Mouse (Mus musculus) urinary bladder, postnatal 10 days (tissue): Measurements from ENCODE around the gene Rtel1.
A peak's percentile ranks its signal among the peaks of the same experiment; 100 is the strongest.

Experiments used
- DNase-seq: peaks from one replicate; pipeline ENCODE4 v3.0.0; 2022; ENCODE audit warnings: low spot score

The Rtel1 gene

DNA sequence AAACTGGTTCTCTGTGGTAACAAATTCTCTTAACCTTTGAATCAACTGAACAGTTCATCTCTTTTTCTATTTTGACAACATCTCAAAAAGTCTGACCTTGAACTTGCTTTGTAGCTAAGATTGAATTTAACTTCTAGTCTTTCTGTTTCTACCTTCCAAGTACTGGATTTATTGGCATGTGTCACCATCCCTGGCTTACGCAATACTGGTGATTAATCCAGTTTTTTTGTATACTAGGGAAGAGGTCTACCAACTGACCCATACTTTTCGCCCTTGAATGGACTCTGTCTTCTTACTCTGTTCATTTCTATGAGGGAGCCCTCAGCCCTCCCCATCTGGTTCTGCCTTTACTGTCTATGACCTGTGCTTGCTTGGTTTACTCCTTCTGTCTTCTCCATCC lies 6.6 kb downstream of the Rtel1 start:
- DNase-seq, result no peak

- DNase-seq, result no peak
These were observed 13.0 kb downstream of the Rtel1 start for GRCm38 (mm10) chr2:181332542-181332941.

GRCm38 (mm10) chr2:181334023-181334422 lies 14.5 kb downstream of the Rtel1 start:
- no peak for DNase-seq

GRCm38 (mm10) chr2:181340426-181340825 lies 20.9 kb downstream of the Rtel1 start:
- no peak for DNase-seq

GRCm38 (mm10) chr2:181342766-181343165 lies 23.2 kb downstream of the Rtel1 start:
- DNase-seq, result no peak

GRCm38 (mm10) chr2:181356780-181357179 lies 37.2 kb downstream of the Rtel1 start:
- DNase-seq, result no peak

- no peak for DNase-seq
These were observed 44.4 kb downstream of the Rtel1 start for GRCm38 (mm10) chr2:181363946-181364345.

DNA sequence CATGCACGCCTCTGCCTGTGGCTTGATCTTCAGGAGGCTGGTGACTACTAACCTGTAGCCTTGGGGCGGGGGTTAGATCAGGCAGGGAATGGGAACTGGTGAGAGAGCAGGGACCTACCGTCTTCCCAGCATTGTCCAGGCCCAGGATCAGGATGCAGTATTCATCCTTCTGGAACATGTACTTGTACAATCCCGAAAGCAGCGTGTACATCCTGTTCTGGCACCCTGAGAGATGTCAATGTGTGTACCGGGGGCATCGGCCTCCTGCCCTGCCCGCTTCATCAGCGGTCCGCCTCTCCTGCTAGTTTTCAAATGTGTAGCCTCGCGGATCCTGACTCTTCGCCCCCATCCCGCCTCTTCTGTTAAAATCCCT lies 44.9 kb downstream of the Rtel1 start:
- DNase-seq, result no peak

- peak; percentile 41 for DNase-seq
These were observed 45.5 kb downstream of the Rtel1 start, which contains the start of the genes Zgpat and Arfrp1 for GRCm38 (mm10) chr2:181364860-181365596. Gene Zgpat, plus strand, starts transcription at chr2:181364928. Gene Arfrp1, minus strand, starts transcription at chr2:181365404.

- no peak for DNase-seq
These were observed 46.1 kb downstream of the Rtel1 start for GRCm38 (mm10) chr2:181365655-181366075.

- no peak for DNase-seq
These were observed 50.5 kb downstream of the Rtel1 start for GRCm38 (mm10) chr2:181370001-181370400.

DNA sequence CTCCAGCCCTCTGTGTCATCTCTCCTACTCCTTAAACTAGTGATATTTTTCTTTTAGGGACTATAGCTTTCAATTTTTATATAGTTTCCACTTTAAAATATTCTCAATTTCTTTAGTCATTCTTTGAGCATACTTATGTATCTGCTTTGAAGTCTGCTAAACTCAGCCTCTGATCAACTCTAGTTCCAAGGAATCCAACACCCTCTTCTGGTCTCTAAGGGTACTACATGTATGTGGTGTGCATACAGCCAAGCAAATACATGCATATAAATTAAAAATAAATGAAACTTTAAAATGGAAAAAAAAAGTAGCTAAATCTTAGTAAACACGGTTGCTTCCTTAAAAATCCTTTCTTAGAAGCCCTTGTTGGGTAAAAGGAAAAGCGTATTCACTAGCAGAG lies 56.2 kb downstream of the Rtel1 start:
- DNase-seq, result no peak

DNA sequence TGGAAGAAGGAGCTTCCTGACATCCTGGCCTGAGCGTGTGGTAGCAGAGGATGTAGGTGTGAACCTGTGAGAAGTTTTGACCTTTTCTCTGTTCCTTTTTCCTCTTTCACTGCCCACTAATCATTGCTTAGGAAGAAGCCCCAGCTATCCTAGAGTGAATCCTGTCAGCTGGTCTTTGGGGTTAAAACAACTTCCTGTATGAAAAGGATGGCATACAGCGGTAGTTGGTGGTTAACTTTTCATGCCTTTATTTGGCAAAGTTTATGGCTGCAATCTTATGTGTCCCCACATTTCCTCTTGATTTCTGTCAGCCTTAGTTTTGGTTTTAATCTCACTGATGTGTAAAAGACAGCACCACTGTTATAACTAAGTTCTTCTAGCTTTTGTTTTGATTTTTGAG lies 57.7 kb downstream of the Rtel1 start:
- no peak for DNase-seq

DNA sequence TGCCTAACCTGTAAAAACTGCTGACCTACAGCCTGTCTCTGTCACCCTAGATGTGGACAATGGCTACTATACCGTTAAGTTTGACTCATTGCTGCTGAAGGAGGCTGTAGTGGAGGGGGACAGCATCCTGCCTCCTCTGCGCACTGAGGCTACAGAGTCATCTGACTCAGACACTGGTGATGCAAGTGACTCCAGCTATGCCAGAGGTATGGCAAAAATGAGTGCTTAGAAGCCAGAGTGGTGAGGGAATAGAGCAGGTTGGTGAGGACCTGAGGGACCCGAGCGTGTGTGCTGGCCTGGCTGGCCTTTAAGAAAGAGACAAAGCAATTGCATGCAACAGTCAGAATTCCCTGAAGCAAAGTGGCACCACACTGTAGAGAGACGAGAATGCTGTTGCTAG lies 59.2 kb downstream of the Rtel1 start:
- no peak for DNase-seq

DNA sequence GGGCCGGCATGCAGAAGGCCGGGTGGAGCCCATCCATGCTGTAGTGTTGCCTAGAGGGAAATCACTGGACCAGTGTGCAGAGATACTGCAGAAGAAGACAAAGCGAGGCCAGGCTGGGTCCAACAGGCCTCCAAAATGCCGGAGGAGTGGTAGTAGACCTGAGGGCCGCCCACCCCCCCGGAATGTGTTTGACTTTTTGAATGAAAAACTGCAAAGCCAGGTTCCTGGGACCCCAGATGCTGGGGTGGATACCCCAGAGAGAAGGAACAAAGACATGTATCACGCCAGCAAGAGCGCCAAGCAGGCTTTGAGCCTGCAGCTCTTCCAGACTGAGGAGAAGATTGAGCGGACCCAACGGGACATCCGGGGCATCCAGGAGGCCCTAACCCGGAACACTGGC lies 60.2 kb downstream of the Rtel1 start, which contains the start of gene Lime1:
Gene Lime1 (plus strand): TSS at position 301 of the 400 bp plus-strand sequence.
- DNase-seq, result no peak

- no peak for DNase-seq
These were observed 60.7 kb downstream of the Rtel1 start for GRCm38 (mm10) chr2:181380251-181380650.

- DNase-seq, result no peak
These were observed 61.6 kb downstream of the Rtel1 start for GRCm38 (mm10) chr2:181381107-181381506.

GRCm38 (mm10) chr2:181381631-181382306 lies 62.2 kb downstream of the Rtel1 start:
- DNase-seq, result no peak

DNA sequence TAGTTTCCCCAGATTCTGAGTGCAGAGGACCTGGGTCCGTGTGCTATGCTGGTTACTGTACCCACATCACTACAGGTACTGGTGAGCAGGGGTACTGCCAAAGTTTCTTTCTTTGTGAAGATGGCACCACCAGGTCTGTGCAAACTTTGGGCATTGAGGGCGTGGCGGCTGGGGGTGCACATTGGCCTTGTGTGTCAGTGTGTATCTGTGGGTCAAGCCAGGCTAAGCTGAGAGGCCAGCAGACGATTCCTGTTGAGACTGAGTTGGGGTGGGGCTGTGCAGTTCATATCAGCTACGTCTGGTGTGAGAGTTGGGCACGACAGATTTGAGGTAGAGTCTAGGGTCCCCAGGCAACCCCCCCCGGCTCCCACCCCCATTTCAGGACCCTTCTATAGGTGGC lies 64.9 kb downstream of the Rtel1 start:
- DNase-seq, result no peak

DNA sequence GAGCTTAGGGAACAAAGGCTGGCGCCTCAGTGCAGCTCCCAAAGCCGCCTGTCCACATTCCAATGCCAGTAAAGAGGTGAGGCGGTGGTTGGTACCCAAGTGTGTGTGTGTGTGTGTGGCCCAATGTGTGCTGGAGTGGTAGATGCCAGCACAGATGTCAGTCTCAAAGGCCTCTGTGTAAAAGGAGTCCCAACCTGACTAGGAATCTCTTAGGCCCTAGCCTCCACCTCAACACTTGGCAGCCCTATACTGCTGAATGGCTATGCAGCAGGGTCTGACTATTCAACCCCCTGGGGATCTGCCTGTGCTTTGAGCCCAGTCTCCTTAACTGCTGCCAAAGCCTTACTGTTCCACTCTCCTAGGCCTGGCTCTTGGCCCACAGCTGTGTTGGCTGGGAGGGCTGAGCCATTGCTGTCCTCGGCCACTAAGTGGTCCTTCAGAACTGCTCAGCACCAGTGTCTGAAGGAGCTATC lies 65.4 kb downstream of the Rtel1 start:
- DNase-seq, result no peak

DNA sequence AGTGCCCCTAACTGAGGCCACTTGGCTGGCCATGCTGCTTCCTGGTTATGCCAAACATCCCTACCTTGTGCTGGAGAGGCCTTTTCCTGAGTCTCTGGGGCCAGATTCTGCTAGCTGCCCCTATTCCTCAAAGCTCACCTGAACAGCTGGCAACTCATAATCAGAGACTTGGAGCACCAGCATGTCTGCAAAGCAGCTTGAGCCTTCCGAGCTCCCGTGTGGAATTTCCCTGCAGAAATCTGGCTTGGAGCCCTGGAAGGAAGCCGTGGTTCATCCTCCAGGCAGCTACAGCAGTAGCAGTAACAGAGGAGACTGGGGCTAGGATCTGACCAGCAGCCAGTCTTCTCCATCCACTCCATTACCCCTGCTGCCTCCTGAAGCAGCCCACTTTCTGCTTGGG lies 66.3 kb downstream of the Rtel1 start:
- DNase-seq, result no peak

DNA sequence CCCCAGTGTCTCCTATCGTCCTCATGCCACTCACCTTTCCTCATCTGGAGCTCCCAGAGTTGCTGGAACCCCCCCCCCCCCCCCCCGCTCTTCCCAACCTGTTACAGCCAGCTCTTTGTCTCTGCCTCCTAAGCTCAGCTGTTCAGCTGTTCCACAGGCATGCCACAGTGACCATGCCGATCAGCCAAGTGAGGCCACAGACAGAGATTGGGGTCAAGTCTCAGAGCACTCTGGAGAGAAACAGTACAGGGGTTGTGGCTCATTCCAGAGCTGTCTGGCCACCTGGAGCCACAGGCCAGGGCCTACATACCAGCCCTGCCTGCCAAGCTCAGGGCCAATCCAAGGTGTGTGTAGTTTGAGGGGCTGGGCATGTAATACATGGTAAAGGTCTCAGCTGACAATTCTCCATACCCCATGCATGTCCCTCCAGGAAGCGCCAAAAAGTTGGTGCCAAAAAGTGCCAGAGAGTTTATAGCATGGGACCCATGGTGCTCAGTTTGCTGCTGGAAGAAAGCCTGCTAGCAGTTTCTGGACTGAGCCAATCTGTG lies 67.2 kb downstream of the Rtel1 start:
- DNase-seq, result no peak
